Mouse (Mus musculus): ENCODE data around the gene Ssr1. TPM values are rescaled to one million over a fixed set of nuclear protein-coding genes. Genes with fewer than 3 reads are reported as not detected.

The Ssr1 gene
- polyA plus RNA-seq (2014; fragmentation: Illumina TruSeq; extraction: RNeasy Lipid Tissue Mini Kit (QIAGEN cat#74804); ENCODE audit: low replicate concordance), result 180 TPM

GRCm38 (mm10) chr13:37993704-37994404, at the start of gene Ssr1:
TSS of gene Ssr1 (minus strand) at chr13:37994217.

GRCm38 (mm10) chr13:38037044-38037687, 43.1 kb upstream of the Ssr1 start, which contains the start of gene Cage1:
TSS of gene Cage1 (minus strand) at chr13:38037069.

GRCm38 (mm10) chr13:38036343-38037043, 42.5 kb upstream of the Ssr1 start, which contains the start of gene Riok1:
TSS of gene Riok1 (plus strand) at chr13:38036995.

Other genes with a start within 250 kb of the Ssr1 start
- gene Rreb1, start 215.8 kb downstream of the Ssr1 start, polyA plus RNA-seq (2014; fragmentation: Illumina TruSeq; extraction: RNeasy Lipid Tissue Mini Kit (QIAGEN cat#74804); ENCODE audit: low replicate concordance), result 10.9 TPM
- gene Riok1, start 42.8 kb upstream of the Ssr1 start, polyA plus RNA-seq (2014; fragmentation: Illumina TruSeq; extraction: RNeasy Lipid Tissue Mini Kit (QIAGEN cat#74804); ENCODE audit: low replicate concordance), result 48.6 TPM
- gene Cage1, start 42.9 kb upstream of the Ssr1 start, polyA plus RNA-seq (2014; fragmentation: Illumina TruSeq; extraction: RNeasy Lipid Tissue Mini Kit (QIAGEN cat#74804); ENCODE audit: low replicate concordance), result 0.63 TPM
- gene Dsp, start 157.1 kb upstream of the Ssr1 start, polyA plus RNA-seq (2014; fragmentation: Illumina TruSeq; extraction: RNeasy Lipid Tissue Mini Kit (QIAGEN cat#74804); ENCODE audit: low replicate concordance), result 74.7 TPM
- 84.9 TPM for gene Snrnp48, start 210.7 kb upstream of the Ssr1 start, polyA plus RNA-seq (2014; fragmentation: Illumina TruSeq; extraction: RNeasy Lipid Tissue Mini Kit (QIAGEN cat#74804); ENCODE audit: low replicate concordance)